Mouse (Mus musculus): ENCODE results near the gene Plekhm3.

DNA sequence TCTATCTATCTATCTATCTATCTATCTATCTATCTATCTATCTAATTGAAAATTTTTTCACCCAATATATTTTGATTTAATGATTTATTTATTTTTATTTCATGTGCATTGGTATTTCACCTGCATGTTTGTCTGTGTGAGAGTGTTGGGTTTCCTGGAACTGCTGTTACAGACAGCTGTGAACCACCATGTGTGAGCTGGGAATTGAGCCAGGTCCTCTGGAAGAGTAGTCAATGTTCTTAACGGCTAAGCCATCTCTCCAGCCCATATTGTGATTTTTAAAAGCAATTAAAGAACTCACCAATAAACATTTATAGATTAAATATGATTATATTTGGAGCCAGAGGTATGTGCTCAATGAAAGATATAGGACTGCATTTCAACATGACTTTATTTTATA, 148.9 kb downstream of the Plekhm3 start:
- TF ChIP-seq EP300 (IDR thresholded peaks at IDR 0.05; ENCODE audit: low read depth) (no peak), CTCF (IDR thresholded peaks at IDR 0.05; ENCODE audit: low read depth) (no peak)

Measured in heart, postnatal 0 days (tissue).